Mouse (Mus musculus): ENCODE measurements around the gene Cwf19l1.

DNA sequence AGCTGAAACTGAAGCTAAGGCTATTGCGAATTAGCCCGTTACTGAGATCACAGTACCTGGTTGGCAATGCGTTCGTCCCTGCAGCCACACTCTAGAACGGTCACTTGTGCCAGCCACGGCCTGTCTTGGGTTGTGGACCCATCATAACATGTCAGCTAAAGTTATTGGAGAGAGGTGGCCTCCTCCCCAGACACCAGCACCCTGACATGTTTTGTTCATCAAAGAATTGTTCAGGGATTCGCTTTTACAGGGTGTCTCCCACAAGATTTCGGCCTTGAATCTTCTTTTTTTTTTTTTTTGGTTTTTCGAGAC, 10.8 kb upstream of the Cwf19l1 start:
- TF ChIP-seq CTCF (IDR thresholded peaks at IDR 0.05; ENCODE audit: low read depth) = no peak
- TF ChIP-seq EP300 (IDR thresholded peaks at IDR 0.05; ENCODE audit: low read depth) = no peak

Measured in heart, postnatal 0 days (tissue).